Mouse (Mus musculus): ENCODE measurements around the gene Nckap5. TPM values are rescaled to one million over a fixed set of nuclear protein-coding genes. Genes with fewer than 3 reads are reported as not detected.
"Not testable (repeated sequence)": the region's sequence is repeated elsewhere in the genome, so short reads cannot be mapped to it uniquely, and the experiment has no call there.

Nckap5 gene
- polyA plus RNA-seq, 1 experiment from 2014 or later, result 4.8 TPM

- H3K4me2 ChIP-seq, result no peak overlapping the region
- H3K27me3 ChIP-seq (replicated peaks), result no peaks in the 10 kb centered on the region
- no peak overlapping the region for H3K9ac ChIP-seq
- no peaks in the 10 kb centered on the region for H3K9me3 ChIP-seq
- no peaks in the 10 kb centered on the region for H3K4me1 ChIP-seq
- no peak for ATAC-seq (ENCODE audit: insufficient read depth, low FRiP score, low read depth)
- 67% methylated on average over 4 of the region's 4 CpGs for WGBS
- H3K4me3 ChIP-seq (replicated peaks), result no peak overlapping the region
- H3K36me3 ChIP-seq, result no peaks in the 10 kb centered on the region
- H3K27ac ChIP-seq, result no peak overlapping the region
These were observed 736.3 kb downstream of the Nckap5 start for GRCm38 (mm10) chr1:126094346-126094745.

GRCm38 (mm10) chr1:126091979-126092378, 738.6 kb downstream of the Nckap5 start:
- H3K4me1 ChIP-seq; H3K4me2 ChIP-seq; H3K9ac ChIP-seq; H3K27ac ChIP-seq; H3K36me3 ChIP-seq; ATAC-seq (ENCODE audit: insufficient read depth, low FRiP score, low read depth); H3K9me3 ChIP-seq; H3K27me3 ChIP-seq (replicated peaks); H3K4me3 ChIP-seq (replicated peaks): not testable (repeated sequence)
- 76% methylated on average over 2 of the region's 2 CpGs for WGBS

- 85% methylated on average over 7 of the region's 7 CpGs for WGBS
- Histone ChIP-seq H3K36me3 (no peaks in the 10 kb centered on the region), H3K4me3 (replicated peaks) (no peak overlapping the region), H3K4me2 (no peak overlapping the region), H3K27me3 (replicated peaks) (no peaks in the 10 kb centered on the region), H3K9me3 (no peaks in the 10 kb centered on the region), H3K9ac (no peak overlapping the region), H3K4me1 (no peaks in the 10 kb centered on the region), H3K27ac (no peak overlapping the region)
- no peak for ATAC-seq (ENCODE audit: insufficient read depth, low FRiP score, low read depth)
These were observed 743.4 kb downstream of the Nckap5 start for GRCm38 (mm10) chr1:126087181-126087580.

- no peak for ATAC-seq (ENCODE audit: insufficient read depth, low FRiP score, low read depth)
- WGBS, result 74% methylated on average over 4 of the region's 4 CpGs
- no peak overlapping the region for H3K4me3 ChIP-seq (replicated peaks)
- no peak overlapping the region for H3K9ac ChIP-seq
- H3K36me3 ChIP-seq, result no peaks in the 10 kb centered on the region
- no peaks in the 10 kb centered on the region for H3K27me3 ChIP-seq (replicated peaks)
- no peaks in the 10 kb centered on the region for H3K4me1 ChIP-seq
- H3K27ac ChIP-seq, result no peak overlapping the region
- H3K9me3 ChIP-seq, result no peaks in the 10 kb centered on the region
- no peak overlapping the region for H3K4me2 ChIP-seq
These were observed 754.3 kb downstream of the Nckap5 start for GRCm38 (mm10) chr1:126076312-126076711.

GRCm38 (mm10) chr1:126070861-126071260, 759.7 kb downstream of the Nckap5 start:
- no peaks in the 10 kb centered on the region for H3K9me3 ChIP-seq
- 70% methylated on average over 2 of the region's 2 CpGs for WGBS
- H3K9ac ChIP-seq, result no peak overlapping the region
- no peak overlapping the region for H3K4me3 ChIP-seq (replicated peaks)
- no peaks in the 10 kb centered on the region for H3K4me1 ChIP-seq
- no peak for ATAC-seq (ENCODE audit: insufficient read depth, low FRiP score, low read depth)
- H3K27me3 ChIP-seq (replicated peaks), result no peaks in the 10 kb centered on the region
- no peaks in the 10 kb centered on the region for H3K36me3 ChIP-seq
- H3K4me2 ChIP-seq, result no peak overlapping the region
- H3K27ac ChIP-seq, result no peak overlapping the region

DNA sequence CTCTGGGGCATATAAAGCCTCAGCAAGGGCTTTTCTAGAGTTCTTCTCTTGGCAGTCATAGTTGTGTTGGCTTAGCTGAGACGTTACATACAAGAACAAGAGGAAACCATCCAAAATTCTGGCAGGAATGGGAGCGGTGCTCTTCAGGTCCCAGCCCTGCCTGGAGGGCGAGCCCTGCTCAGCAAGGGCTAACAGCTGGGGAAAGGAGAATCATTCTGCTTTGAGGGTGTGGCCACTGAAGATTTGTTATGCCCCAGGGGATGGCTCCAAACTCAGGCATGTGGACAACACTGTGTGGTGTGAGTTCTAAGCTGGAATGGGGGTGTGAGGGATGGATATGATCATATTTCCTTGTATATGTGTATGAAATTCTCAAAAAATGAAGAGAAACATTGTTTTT, 779.1 kb downstream of the Nckap5 start:
- WGBS, result 64% methylated on average over 3 of the region's 3 CpGs
- Histone ChIP-seq H3K36me3 (no peaks in the 10 kb centered on the region), H3K4me1 (no peaks in the 10 kb centered on the region), H3K9ac (no peak overlapping the region), H3K27me3 (replicated peaks) (no peaks in the 10 kb centered on the region), H3K4me2 (no peak overlapping the region), H3K4me3 (replicated peaks) (no peak overlapping the region), H3K9me3 (no peaks in the 10 kb centered on the region), H3K27ac (no peak overlapping the region)
- no peak for ATAC-seq (ENCODE audit: insufficient read depth, low FRiP score, low read depth)

DNA sequence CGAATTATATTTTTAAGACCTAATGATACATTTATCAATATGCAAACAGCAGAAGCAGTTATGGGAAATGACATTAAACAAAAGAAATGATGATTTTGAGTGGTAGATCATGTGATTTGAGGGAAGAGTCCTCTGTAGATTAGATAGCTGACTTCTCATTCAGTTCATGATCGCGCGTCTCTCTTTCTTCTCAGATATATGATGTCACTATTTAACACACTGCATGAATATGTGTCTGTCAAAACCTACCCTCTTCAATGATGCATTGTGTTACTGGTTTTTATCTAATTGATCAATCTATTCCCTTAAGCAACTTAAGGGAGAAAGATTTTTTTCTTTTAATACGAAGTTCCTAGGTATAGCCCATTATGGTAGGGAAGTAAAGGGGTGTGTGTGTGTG, 787.7 kb downstream of the Nckap5 start:
- no peak overlapping the region for H3K27ac ChIP-seq
- WGBS, result 91% methylated on average over 5 of the region's 5 CpGs
- H3K27me3 ChIP-seq (replicated peaks), result no peaks in the 10 kb centered on the region
- H3K4me3 ChIP-seq (replicated peaks), result no peak overlapping the region
- no peak overlapping the region for H3K4me2 ChIP-seq
- no peaks in the 10 kb centered on the region for H3K36me3 ChIP-seq
- H3K9ac ChIP-seq, result no peak overlapping the region
- no peaks in the 10 kb centered on the region for H3K4me1 ChIP-seq
- ATAC-seq (ENCODE audit: insufficient read depth, low FRiP score, low read depth), result no peak
- H3K9me3 ChIP-seq, result no peaks in the 10 kb centered on the region

DNA sequence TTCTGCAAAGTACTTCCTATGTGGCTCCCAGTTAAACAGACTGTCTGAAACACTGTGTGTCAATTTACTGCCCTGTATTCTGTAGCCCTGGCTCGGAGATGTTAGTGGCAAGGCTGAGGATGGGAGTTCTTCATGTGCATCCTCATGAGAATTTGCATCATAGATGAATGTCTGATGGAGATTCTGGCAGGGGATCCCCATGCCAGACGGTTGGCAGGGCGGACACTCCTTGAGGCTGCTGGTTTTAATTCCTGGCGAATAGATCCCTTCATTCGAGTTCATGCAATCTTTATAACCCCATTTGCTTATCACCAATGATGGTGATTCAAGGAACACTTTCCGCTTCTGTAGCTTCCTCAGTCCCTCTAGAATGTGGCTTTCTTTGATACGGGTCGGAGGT, 803.1 kb downstream of the Nckap5 start:
- Histone ChIP-seq H3K9ac (no peak overlapping the region), H3K4me2 (no peak overlapping the region), H3K4me3 (replicated peaks) (no peak overlapping the region), H3K27ac (no peak overlapping the region), H3K27me3 (replicated peaks) (no peaks in the 10 kb centered on the region), H3K9me3 (no peaks in the 10 kb centered on the region), H3K36me3 (no peaks in the 10 kb centered on the region), H3K4me1 (no peaks in the 10 kb centered on the region)
- ATAC-seq (ENCODE audit: insufficient read depth, low FRiP score, low read depth), result no peak
- 82% methylated on average over 8 of the region's 8 CpGs for WGBS

DNA sequence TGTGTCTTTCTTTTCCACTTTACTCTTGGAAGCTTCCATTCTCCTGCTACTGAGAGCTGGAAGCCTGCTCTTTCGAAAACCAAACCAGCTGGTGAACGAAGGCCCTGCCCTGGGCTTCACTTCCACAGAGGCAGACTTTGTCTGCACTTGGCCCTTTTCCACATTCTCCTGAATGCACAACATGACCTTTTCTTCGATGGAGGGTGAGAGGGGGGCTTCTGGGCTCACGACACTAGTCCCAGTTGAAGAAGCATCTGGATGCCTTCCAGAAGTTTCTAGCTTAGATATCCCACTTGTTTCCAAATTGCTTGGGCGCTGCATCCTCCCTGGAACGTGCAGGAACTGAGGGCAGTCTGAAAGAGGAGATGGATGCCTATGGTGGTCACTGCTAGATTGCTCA, 806.1 kb downstream of the Nckap5 start:
- Histone ChIP-seq H3K27ac (no peak overlapping the region), H3K4me2 (no peak overlapping the region), H3K4me1 (no peaks in the 10 kb centered on the region), H3K9me3 (no peaks in the 10 kb centered on the region), H3K9ac (no peak overlapping the region), H3K36me3 (no peaks in the 10 kb centered on the region), H3K27me3 (replicated peaks) (no peaks in the 10 kb centered on the region), H3K4me3 (replicated peaks) (no peak overlapping the region)
- WGBS, result 60% methylated on average over 6 of the region's 6 CpGs
- no peak for ATAC-seq (ENCODE audit: insufficient read depth, low FRiP score, low read depth)

DNA sequence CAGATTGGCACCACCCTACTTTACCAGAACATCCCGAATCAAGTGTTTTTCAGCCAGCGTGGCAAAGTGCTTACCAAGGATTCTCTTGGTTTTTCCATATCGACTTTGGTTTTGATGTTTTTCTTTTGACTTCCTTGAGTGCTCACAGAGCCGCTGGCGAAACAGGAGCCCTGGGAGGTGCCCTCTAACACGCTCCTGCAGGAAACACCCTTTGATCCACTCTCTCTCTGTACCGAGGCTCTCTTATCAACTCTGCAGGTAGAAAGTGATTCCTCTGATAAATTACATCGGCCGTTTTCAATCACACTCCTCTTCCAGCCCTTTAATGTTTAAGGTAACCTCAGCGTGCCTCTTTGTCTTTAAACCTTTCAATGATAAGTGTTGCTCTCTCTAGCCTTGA, 807.6 kb downstream of the Nckap5 start:
- no peaks in the 10 kb centered on the region for H3K27me3 ChIP-seq (replicated peaks)
- H3K36me3 ChIP-seq, result no peaks in the 10 kb centered on the region
- H3K4me1 ChIP-seq, result no peaks in the 10 kb centered on the region
- no peak overlapping the region for H3K4me2 ChIP-seq
- H3K4me3 ChIP-seq (replicated peaks), result no peak overlapping the region
- ATAC-seq (ENCODE audit: insufficient read depth, low FRiP score, low read depth), result no peak
- H3K9ac ChIP-seq, result no peak overlapping the region
- no peak overlapping the region for H3K27ac ChIP-seq
- 32% methylated on average over 10 of the region's 10 CpGs for WGBS
- no peaks in the 10 kb centered on the region for H3K9me3 ChIP-seq

DNA sequence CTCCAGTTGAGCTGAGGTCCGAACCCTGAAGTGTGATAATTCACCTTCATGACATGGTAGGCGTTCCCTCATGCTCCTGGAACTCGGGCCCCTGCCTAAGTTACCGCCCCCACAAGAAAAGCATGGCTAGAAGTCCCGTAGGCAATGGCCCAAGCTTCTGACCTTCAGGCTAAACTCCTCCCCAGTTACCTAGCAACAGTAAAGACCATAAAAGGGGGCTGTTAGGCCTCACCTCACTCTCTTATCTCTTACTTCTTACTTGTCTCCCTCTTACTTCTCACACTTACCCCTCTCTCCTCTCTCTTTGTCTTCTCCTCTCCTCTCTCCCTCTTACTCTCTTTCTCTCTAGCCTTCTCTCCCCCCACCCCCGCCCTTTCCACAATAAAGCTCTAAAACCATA, 811.9 kb downstream of the Nckap5 start:
- H3K27me3 ChIP-seq (replicated peaks); H3K4me3 ChIP-seq (replicated peaks); H3K27ac ChIP-seq; ATAC-seq (ENCODE audit: insufficient read depth, low FRiP score, low read depth); H3K9me3 ChIP-seq; H3K4me1 ChIP-seq; H3K4me2 ChIP-seq; H3K36me3 ChIP-seq; H3K9ac ChIP-seq: not testable (repeated sequence)
- WGBS, result 52% methylated on average over 6 of the region's 6 CpGs

- WGBS, result 80% methylated on average over 5 of the region's 5 CpGs
- Histone ChIP-seq H3K4me1 (no peaks in the 10 kb centered on the region), H3K27ac (no peak overlapping the region), H3K4me2 (no peak overlapping the region), H3K36me3 (no peaks in the 10 kb centered on the region), H3K9ac (no peak overlapping the region), H3K4me3 (replicated peaks) (no peak overlapping the region), H3K27me3 (replicated peaks) (no peaks in the 10 kb centered on the region), H3K9me3 (no peaks in the 10 kb centered on the region)
- no peak for ATAC-seq (ENCODE audit: insufficient read depth, low FRiP score, low read depth)
These were observed 818.9 kb downstream of the Nckap5 start for GRCm38 (mm10) chr1:126011661-126012091.

DNA sequence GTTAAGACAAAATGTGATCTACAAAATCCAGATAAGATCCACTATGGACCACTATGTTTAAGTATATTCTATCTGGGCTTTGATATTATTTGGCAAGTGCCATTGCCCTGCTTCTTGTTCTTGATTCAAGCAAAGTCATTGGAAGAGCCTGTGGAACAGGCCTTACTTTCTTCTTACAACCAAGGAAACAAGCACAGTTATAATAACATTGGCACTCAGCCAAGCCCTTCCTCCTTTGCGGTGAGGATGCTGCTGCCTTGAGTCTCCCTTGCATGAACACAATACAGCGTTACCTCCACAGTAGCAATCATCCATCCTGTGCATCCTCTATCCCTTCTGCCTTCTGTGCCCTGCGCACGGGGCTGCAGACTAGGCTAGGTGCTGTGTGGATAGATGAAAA, 823.0 kb downstream of the Nckap5 start:
- no peak for ATAC-seq (ENCODE audit: insufficient read depth, low FRiP score, low read depth)

More for the DNA sequence above, 823.0 kb downstream of the Nckap5 start:
- H3K36me3 ChIP-seq, result no peaks in the 10 kb centered on the region
- WGBS, result 63% methylated on average over 4 of the region's 4 CpGs
- H3K27ac ChIP-seq, result no peak overlapping the region
- H3K9ac ChIP-seq, result no peak overlapping the region
- H3K27me3 ChIP-seq (replicated peaks), result no peaks in the 10 kb centered on the region
- H3K4me1 ChIP-seq, result no peaks in the 10 kb centered on the region
- no peak overlapping the region for H3K4me2 ChIP-seq
- no peaks in the 10 kb centered on the region for H3K9me3 ChIP-seq
- H3K4me3 ChIP-seq (replicated peaks), result no peak overlapping the region
